Comparison of ENCODE assay signal across 8 mouse cellular contexts in genomic region chr2:117123701-117124100, GRCm38 (mm10). TPM values are rescaled to one million over a fixed set of nuclear protein-coding genes. Genes with fewer than 3 reads are reported as not detected.
DNase-seq lines count a peak whose midpoint lies in the region; ATAC-seq and TF ChIP-seq lines count a peak whose summit lies in the region.

No protein-coding gene starts in this region.

- TF ChIP-seq EP300 in heart, adult 2 months (IDR thresholded peaks at IDR 0.05; ENCODE audit: insufficient read depth, low read depth, low read length), result no peak
- no peak for TF ChIP-seq EP300 in liver, postnatal 0 days (IDR thresholded peaks at IDR 0.05; ENCODE audit: low read depth)

- H3K9me3 ChIP-seq in G1E (replicated peaks), result no peaks in the 10 kb centered on the region
- no peaks in the 10 kb centered on the region for H3K9me3 ChIP-seq in hindbrain, embryonic 10.5 days
- no peaks in the 10 kb centered on the region for H3K9me3 ChIP-seq in liver, postnatal 0 days (ENCODE audit: low read length)

- intact Hi-C loops in heart, adult 2 months (cut with DNase I), result loop anchor here (5.0 kb wide), 1 partner anchor 34 kb away; no protein-coding TSS in a partner anchor
- intact Hi-C loops in left cerebral cortex, postnatal 36 days (cut with DNase I), result loop anchor here (2.0 kb wide), 1 partner anchor 57 kb away; no protein-coding TSS in a partner anchor

- peak overlapping the region; percentile 95 for H3K4me2 ChIP-seq in liver, postnatal 0 days (ENCODE audit: low read depth, low read length)

- peaks cover 19% of the 10 kb centered on the region for H3K36me3 ChIP-seq in heart, adult 2 months (ENCODE audit: control insufficient read depth, insufficient read depth, low read length)
- H3K36me3 ChIP-seq in G1E (replicated peaks), result peaks cover 15% of the 10 kb centered on the region
- H3K36me3 ChIP-seq in hindbrain, embryonic 10.5 days, result peaks cover 14% of the 10 kb centered on the region
- H3K36me3 ChIP-seq in liver, postnatal 0 days (replicated peaks; ENCODE audit: insufficient read depth, low read length), result no peaks in the 10 kb centered on the region

- H3K27ac ChIP-seq in heart, adult 2 months, result peak overlapping the region; percentile 96
- no peak overlapping the region for H3K27ac ChIP-seq in hindbrain, embryonic 10.5 days
- no peak overlapping the region for H3K27ac ChIP-seq in liver, postnatal 0 days (ENCODE audit: low read depth)

- no peak for TF ChIP-seq POLR2A in heart, adult 2 months (IDR thresholded peaks at IDR 0.05; ENCODE audit: insufficient read depth, low read depth, low read length)

- ATAC-seq in G1E (ENCODE audit: extremely low read depth, insufficient number of reproducible peaks, low FRiP score, poor library complexity, severe bottlenecking), result no peak
- ATAC-seq in liver, postnatal 0 days, result no peak

- H3K27me3 ChIP-seq in heart, adult 2 months (ENCODE audit: control insufficient read depth, insufficient read depth, low read length), result no peaks in the 10 kb centered on the region
- H3K27me3 ChIP-seq in G1E (ENCODE audit: insufficient read depth, low read length), result no peaks in the 10 kb centered on the region
- no peaks in the 10 kb centered on the region for H3K27me3 ChIP-seq in hindbrain, embryonic 10.5 days (ENCODE audit: insufficient read depth, poor library complexity, severe bottlenecking)
- H3K27me3 ChIP-seq in liver, postnatal 0 days (ENCODE audit: insufficient read depth, low read length), result no peaks in the 10 kb centered on the region

- no peak for DNase-seq in heart, adult 2 months
- DNase-seq in heart, adult 8-10 months (ENCODE audit: low spot score), result no peak
- no peak for DNase-seq in G1E (ENCODE audit: low spot score)
- DNase-seq in hindbrain, embryonic 10.5 days (ENCODE audit: low spot score), result no peak
- no peak for DNase-seq in liver, postnatal 0 days
- DNase-seq in left cerebral cortex, postnatal 36 days (ENCODE audit: low spot score in 2 of 2), result no peak
- no peak for DNase-seq in layer of hippocampus, postnatal 10 days (ENCODE audit: low spot score in 2 of 2)
- no peak for DNase-seq in thymus, postnatal 4 days

- no peak for TF ChIP-seq CTCF in heart, adult 2 months (IDR thresholded peaks at IDR 0.05)
- TF ChIP-seq CTCF in G1E (IDR thresholded peaks at IDR 0.05; ENCODE audit: low read depth, low read length), result no peak
- no peak for TF ChIP-seq CTCF in liver, postnatal 0 days (IDR thresholded peaks at IDR 0.05; ENCODE audit: low read depth)

- H3K79me2 ChIP-seq in heart, adult 2 months (replicated peaks; ENCODE audit: control insufficient read depth, insufficient read depth, low read length), result peaks cover 8% of the 10 kb centered on the region

- no peak overlapping the region for H3K9ac ChIP-seq in heart, adult 2 months (ENCODE audit: low read depth, low read length)
- H3K9ac ChIP-seq in liver, postnatal 0 days (replicated peaks), result no peak overlapping the region

- peak overlapping the region; percentile 70 for H3K4me3 ChIP-seq in heart, adult 2 months
- peak overlapping the region; percentile 29; the same call in 1 of the 2 replicates for H3K4me3 ChIP-seq in G1E (ENCODE audit: low read depth, low read length)
- peak overlapping the region; percentile 98 for H3K4me3 ChIP-seq in hindbrain, embryonic 10.5 days
- H3K4me3 ChIP-seq in liver, postnatal 0 days (ENCODE audit: low read depth, low read length), result 0 out of 2 replicates have a peak overlapping the region, but pooled peaks have one; percentile 85

- peaks cover 13% of the 10 kb centered on the region for H3K4me1 ChIP-seq in heart, adult 2 months (ENCODE audit: control insufficient read depth, insufficient read depth, low read length)
- peaks cover 35% of the 10 kb centered on the region for H3K4me1 ChIP-seq in G1E (ENCODE audit: insufficient read depth, low read depth, low read length)
- peaks cover 40% of the 10 kb centered on the region for H3K4me1 ChIP-seq in hindbrain, embryonic 10.5 days (replicated peaks)
- peaks cover 20% of the 10 kb centered on the region for H3K4me1 ChIP-seq in liver, postnatal 0 days (ENCODE audit: insufficient read depth)

- 19% methylated on average over 3 of the region's 3 CpGs for WGBS in heart, adult 2 months
- WGBS in hindbrain, embryonic 10.5 days, result 40% methylated on average over 3 of the region's 3 CpGs
- WGBS in liver, postnatal 0 days (ENCODE audit: insufficient replicate concordance), result 39% methylated on average over 3 of the region's 3 CpGs

RNA-seq across cellular contexts. Expression of gene Spred1, which starts 2.5 kb away (rescaled TPM):
- 10 to 100 TPM; 14.0 to 15.6 TPM for total RNA-seq in heart, adult 2 months (2021)
- 3.7 and 7.5 TPM in 2 replicates for polyA plus RNA-seq in heart, adult 2 months (2012; rRNA removed)
- total RNA-seq in heart, adult 8-10 months (2022), result 10 to 100 TPM in 3 of 4 experiments, 1 to 10 TPM in 1; 9.7 to 13.8 (median 13.0) TPM
- total RNA-seq in G1E (2014; fragmentation: Nextera tagmentation) (42.1 and 52.2 TPM in 2 replicates), G1E (2017) (76.0 and 78.1 TPM in 2 replicates)
- 3.9 and 5.4 TPM in 2 replicates for polyA plus RNA-seq in G1E (2012)
- polyA plus RNA-seq in hindbrain, embryonic 10.5 days (2016; fragmentation: Nextera tagmentation; extraction: Ambion mirVana), result 8.9 and 12.1 TPM in 2 replicates
- polyA plus RNA-seq in liver, postnatal 0 days (2015; fragmentation: Nextera tagmentation; extraction: Ambion mirVana), result 2.7 and 2.8 TPM in 2 replicates
- 100 to 1,000 TPM; 121 to 162 TPM for total RNA-seq in left cerebral cortex, postnatal 36 days (2021)
- total RNA-seq in layer of hippocampus, postnatal 10 days (2021), result 10 to 100 TPM; 67.5 to 72.2 TPM

Comparison
In these comparisons a context has a peak if more than half of its experiments do, and no peak if none do; other contexts are left out.
1. H3K4me3 ChIP-seq: peak in every context shown above with its lines; median percentile 98 in hindbrain, embryonic 10.5 days; 85 in liver, postnatal 0 days; 70 in heart, adult 2 months; 29 in G1E.